10 mouse cellular contexts compared by ENCODE assay signal in the genomic region with DNA sequence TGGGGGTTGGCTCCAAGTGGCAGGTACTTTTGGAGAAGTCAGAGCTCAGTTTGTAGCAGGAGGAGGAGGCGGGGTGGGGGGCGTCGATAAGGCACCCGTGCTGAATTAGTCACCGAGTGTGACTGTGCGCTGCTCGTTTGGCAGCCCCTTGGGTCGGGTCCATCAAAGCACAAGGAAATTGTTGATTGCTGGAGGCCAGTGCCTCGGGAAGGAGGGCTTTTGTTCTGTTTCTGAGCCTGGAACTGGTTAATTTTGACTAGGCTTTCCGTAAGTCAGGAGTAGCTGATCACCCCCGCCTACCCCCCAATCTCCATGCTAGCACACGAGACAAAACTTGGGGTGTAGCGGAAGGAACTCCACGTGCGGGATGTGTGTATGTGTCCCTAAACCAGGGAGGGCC. TPM values are rescaled to one million over a fixed set of nuclear protein-coding genes. Genes with fewer than 3 reads are reported as not detected.
DNase-seq lines count a peak whose midpoint lies in the region; ATAC-seq and TF ChIP-seq lines count a peak whose summit lies in the region.
"Had no signal": no experiment of that assay in that cellular context is flagged by ENCODE, and none has a peak within 500 bp of the region (broad histone marks: within the 10 kb centered on the region; RNA-seq: fewer than 3 reads in every experiment).

No protein-coding gene starts in this region.

- peak overlapping the region; percentile 53 for H3K4me3 ChIP-seq in heart, embryonic 12.5 days
- H3K4me3 ChIP-seq in limb, embryonic 12.5 days (replicated peaks) = peak overlapping the region; percentile 47
- H3K4me3 ChIP-seq in stomach, postnatal 0 days (ENCODE audit: low read depth, low read length) = peak overlapping the region; percentile 41

- no peak for TF ChIP-seq EP300 in stomach, postnatal 0 days (optimal IDR thresholded peaks at IDR 0.05)

- no peak for ATAC-seq in heart, embryonic 12.5 days (ENCODE audit: insufficient number of reproducible peaks, low FRiP score)
- ATAC-seq in limb, embryonic 12.5 days (ENCODE audit: insufficient number of reproducible peaks, insufficient read depth, low FRiP score, low TSS enrichment, low read depth) = peak; percentile 17
- no peak for ATAC-seq in stomach, postnatal 0 days (ENCODE audit: low FRiP score, low TSS enrichment)
- no peak for ATAC-seq in megakaryocyte, adult 5-6 weeks (ENCODE audit: poor library complexity, severe bottlenecking)

- H3K4me2 ChIP-seq in heart, embryonic 12.5 days = peak overlapping the region; percentile 99
- peak overlapping the region; percentile 95 for H3K4me2 ChIP-seq in limb, embryonic 12.5 days
- H3K4me2 ChIP-seq in stomach, postnatal 0 days (replicated peaks; ENCODE audit: low read depth) = peak overlapping the region; percentile 68

- H3K4me1 ChIP-seq in heart, embryonic 12.5 days (replicated peaks) = peaks cover 31% of the 10 kb centered on the region
- peaks cover 25% of the 10 kb centered on the region for H3K4me1 ChIP-seq in limb, embryonic 12.5 days (replicated peaks)
- H3K4me1 ChIP-seq in stomach, postnatal 0 days (replicated peaks; ENCODE audit: control insufficient read depth, insufficient read depth) = no peaks in the 10 kb centered on the region; the same call in 1 of the 2 replicates

- no peak for TF ChIP-seq CTCF in stomach, postnatal 0 days (IDR thresholded peaks at IDR 0.05; ENCODE audit: low read depth)

- WGBS in heart, embryonic 12.5 days = 1% methylated on average over 15 of the region's 15 CpGs
- WGBS in limb, embryonic 12.5 days = under 1% methylated on average over 14 of the region's 15 CpGs
- WGBS in stomach, postnatal 0 days = under 1% methylated on average over 15 of the region's 15 CpGs

- H3K27me3 ChIP-seq in heart, embryonic 12.5 days (replicated peaks) = peaks cover 72% of the 10 kb centered on the region
- peaks cover 67% of the 10 kb centered on the region for H3K27me3 ChIP-seq in limb, embryonic 12.5 days
- peaks cover 11% of the 10 kb centered on the region for H3K27me3 ChIP-seq in stomach, postnatal 0 days (ENCODE audit: control insufficient read depth, insufficient read depth, low read length)
- H3K27me3 ChIP-seq: CH12.LX had no signal

- no peak for DNase-seq in heart, adult 18-20 months
- peak; percentile 19 for DNase-seq in right cerebral cortex, postnatal 25 days
- no peak for DNase-seq in right cerebral cortex, postnatal 10 days (ENCODE audit: low spot score in 2 of 2)
- DNase-seq in stomach, postnatal 0 days (ENCODE audit: low spot score) = no peak
- DNase-seq in adrenal gland, postnatal 14 days = no peak

- H3K36me3 ChIP-seq in heart, embryonic 12.5 days = no peaks in the 10 kb centered on the region
- H3K36me3 ChIP-seq in limb, embryonic 12.5 days = no peaks in the 10 kb centered on the region
- no peaks in the 10 kb centered on the region for H3K36me3 ChIP-seq in stomach, postnatal 0 days (ENCODE audit: control insufficient read depth, insufficient read depth, low read length)

- no peak overlapping the region for H3K27ac ChIP-seq in heart, embryonic 12.5 days (ENCODE audit: poor library complexity, severe bottlenecking)
- H3K27ac ChIP-seq in limb, embryonic 12.5 days = no peak overlapping the region
- no peak overlapping the region for H3K27ac ChIP-seq in stomach, postnatal 0 days (replicated peaks)

- no peaks in the 10 kb centered on the region for H3K9me3 ChIP-seq in heart, embryonic 12.5 days (replicated peaks)
- H3K9me3 ChIP-seq in limb, embryonic 12.5 days = no peaks in the 10 kb centered on the region
- no peaks in the 10 kb centered on the region for H3K9me3 ChIP-seq in stomach, postnatal 0 days (ENCODE audit: control insufficient read depth, low read length)

- no peak overlapping the region for H3K9ac ChIP-seq in heart, embryonic 12.5 days
- H3K9ac ChIP-seq in limb, embryonic 12.5 days (replicated peaks) = peak overlapping the region; percentile 45
- no peak overlapping the region for H3K9ac ChIP-seq in stomach, postnatal 0 days (ENCODE audit: low read length)

RNA-seq across cellular contexts. Expression of a gene that starts 0.5 kb away (rescaled TPM):
- 0.64 and 1.3 TPM in 2 replicates for polyA plus RNA-seq in heart, embryonic 12.5 days (2016; fragmentation: Nextera tagmentation; extraction: Ambion mirVana)
- under 1 TPM; 0.32 to 0.33 TPM for total RNA-seq in heart, adult 18-20 months (2021)
- 1.5 and 1.7 TPM in 2 replicates for polyA plus RNA-seq in limb, embryonic 12.5 days (2016; fragmentation: Nextera tagmentation; extraction: Ambion mirVana)
- 1.6 TPM in 2 replicates for polyA plus RNA-seq in stomach, postnatal 0 days (2015; fragmentation: Nextera tagmentation; extraction: Ambion mirVana)
- total RNA-seq in adrenal gland, postnatal 14 days (2021) = 3.1 and 6.2 TPM in 2 replicates
- total RNA-seq in megakaryocyte, adult 5-6 weeks (2015) = 0.05 TPM in 1 of 2 replicates, not detected in the other
- total RNA-seq in megakaryocyte, adult 5-6 weeks (2017) = not detected in 2 replicates

RNA-seq across cellular contexts. Expression of a gene that starts 51.0 kb away (rescaled TPM):
- not detected in 2 replicates for polyA plus RNA-seq in heart, embryonic 12.5 days (2016; fragmentation: Nextera tagmentation; extraction: Ambion mirVana)
- not detected for total RNA-seq in heart, adult 18-20 months (2021)
- polyA plus RNA-seq in limb, embryonic 12.5 days (2016; fragmentation: Nextera tagmentation; extraction: Ambion mirVana) = 0.25 TPM in 1 of 2 replicates, not detected in the other
- not detected in 2 replicates for polyA plus RNA-seq in stomach, postnatal 0 days (2015; fragmentation: Nextera tagmentation; extraction: Ambion mirVana)
- not detected in 2 replicates for total RNA-seq in adrenal gland, postnatal 14 days (2021)
- not detected in 2 replicates for total RNA-seq in megakaryocyte, adult 5-6 weeks (2015)
- total RNA-seq in megakaryocyte, adult 5-6 weeks (2017) = not detected in 2 replicates
- total RNA-seq: CH12.LX had no signal
- polyA plus RNA-seq: large intestine, adult 2 months had no signal

RNA-seq across cellular contexts. Expression of a gene that starts 51.7 kb away (rescaled TPM):
- polyA plus RNA-seq in heart, embryonic 12.5 days (2016; fragmentation: Nextera tagmentation; extraction: Ambion mirVana) = 26.4 and 29.7 TPM in 2 replicates
- total RNA-seq in heart, adult 18-20 months (2021) = 10 to 100 TPM; 12.3 to 15.4 TPM
- polyA plus RNA-seq in limb, embryonic 12.5 days (2016; fragmentation: Nextera tagmentation; extraction: Ambion mirVana) = 28.1 and 34.0 TPM in 2 replicates
- 13.7 and 14.1 TPM in 2 replicates for polyA plus RNA-seq in stomach, postnatal 0 days (2015; fragmentation: Nextera tagmentation; extraction: Ambion mirVana)
- 19.3 and 21.0 TPM in 2 replicates for total RNA-seq in adrenal gland, postnatal 14 days (2021)
- total RNA-seq in megakaryocyte, adult 5-6 weeks (2015) = 3.5 and 3.8 TPM in 2 replicates
- total RNA-seq in megakaryocyte, adult 5-6 weeks (2017) = 8.9 and 11.7 TPM in 2 replicates
